Mouse (Mus musculus) heart, postnatal 0 days (tissue): ENCODE data around the gene Peli1.

Source experiments
- CTCF ChIP-seq: IDR thresholded peaks from 2 replicates; pipeline ENCODE4 v1.5.1; 2016; ENCODE audit warnings: antibody characterized with exemption, control low read depth, low read depth
- EP300 ChIP-seq: IDR thresholded peaks from 2 replicates; pipeline ENCODE4 v1.6.1; 2016; ENCODE audit warnings: antibody characterized with exemption, low read depth

DNA sequence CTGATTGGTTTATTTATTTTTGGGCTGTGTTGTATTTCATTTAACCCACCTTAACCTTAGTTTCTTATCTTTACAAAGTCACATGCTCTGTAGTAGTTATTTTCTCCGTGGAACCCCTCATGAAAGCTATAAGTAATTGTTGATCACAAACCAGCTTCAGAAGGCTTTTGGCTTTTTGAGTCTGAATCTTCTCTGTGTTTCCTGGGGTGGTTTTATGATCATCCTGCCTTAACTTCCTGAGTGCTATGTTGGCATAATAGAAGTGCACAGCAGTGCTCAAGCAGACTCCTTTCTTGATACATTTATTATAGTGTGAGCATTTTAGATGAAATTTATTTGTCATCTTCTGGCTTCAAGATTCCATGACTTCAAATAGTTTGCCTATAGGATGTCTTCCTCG, 12.1 kb downstream of the Peli1 start:
- TF ChIP-seq CTCF = no peak
- TF ChIP-seq EP300 = no peak
